Mouse (Mus musculus): ENCODE data around the gene Phf13. TPM values are rescaled to one million over a fixed set of nuclear protein-coding genes. Genes with fewer than 3 reads are reported as not detected.

Gene Phf13
- total RNA-seq, 2 experiments from 2014 or later, result 11.3 to 16.5 TPM

- intact Hi-C loops (cut with DNase I), result loop anchor here (1.0 kb wide), 1 partner anchor 13 kb away; the partner anchor contains the start of gene Klhl21
- DNase-seq (ENCODE audit: low spot score in 2 of 2), result peak in 1 of 2 experiments; percentile 37
Observed at GRCm38 (mm10) chr4:151995371-151996172, 486 bp downstream of the Phf13 start.

- intact Hi-C loops (cut with DNase I), result no loop called here
- no peak for DNase-seq (ENCODE audit: low spot score in 2 of 2)
Observed at GRCm38 (mm10) chr4:151994228-151995171, 1.6 kb downstream of the Phf13 start.

- no peak for DNase-seq (ENCODE audit: low spot score in 2 of 2)
- intact Hi-C loops (cut with DNase I), result no loop called here
Observed at GRCm38 (mm10) chr4:151993035-151993434, 3.0 kb downstream of the Phf13 start.

DNA sequence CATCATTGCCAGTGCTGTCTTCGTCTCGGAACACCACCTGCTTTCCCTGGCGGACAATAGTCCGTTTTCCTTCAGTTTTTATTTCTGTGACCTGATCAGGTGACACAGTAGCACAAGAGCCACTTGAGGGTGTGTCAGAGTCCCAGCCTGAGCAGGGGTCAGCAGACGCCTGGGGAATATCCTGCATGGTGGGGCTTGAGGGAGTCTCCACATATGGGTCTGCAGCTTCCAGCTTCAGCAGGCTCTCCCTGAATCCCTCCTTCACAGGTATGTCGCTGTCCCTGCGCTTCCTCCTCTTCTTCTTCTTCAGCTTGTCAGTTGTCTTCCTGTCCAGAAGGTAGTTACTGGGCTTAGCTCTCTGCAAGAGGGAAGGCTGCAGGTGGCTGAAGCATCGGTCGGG, 4.0 kb downstream of the Phf13 start:
- DNase-seq (ENCODE audit: low spot score in 2 of 2), result no peak
- intact Hi-C loops (cut with DNase I), result no loop called here

DNA sequence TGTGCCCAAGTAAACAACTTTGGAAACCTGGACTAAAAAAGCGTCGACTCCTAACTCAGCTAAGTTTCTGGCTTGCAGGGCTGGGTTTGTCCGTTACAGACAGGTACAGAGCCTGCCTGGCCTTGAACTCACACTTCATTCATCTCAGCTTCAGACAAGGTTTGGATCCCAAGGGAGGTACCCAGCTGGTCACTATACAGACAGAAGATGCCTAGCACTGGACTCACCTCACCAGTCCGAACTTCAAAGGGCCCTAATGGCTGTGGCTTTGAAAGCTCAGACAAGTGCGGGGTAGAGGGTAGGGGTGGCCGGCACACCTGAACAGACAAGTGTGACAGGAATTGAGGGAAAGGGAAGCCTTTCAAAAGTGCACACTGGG, 7.0 kb downstream of the Phf13 start:
- intact Hi-C loops (cut with DNase I), result no loop called here
- DNase-seq (ENCODE audit: low spot score in 2 of 2), result no peak

- intact Hi-C loops (cut with DNase I), result no loop called here
- peak; percentile 82 to 85 for DNase-seq (ENCODE audit: low spot score in 2 of 2)
Observed at GRCm38 (mm10) chr4:151988342-151989109, 7.5 kb downstream of the Phf13 start, which contains the start of gene Thap3. TSS of gene Thap3 (minus strand) at chr4:151988997.

- intact Hi-C loops (cut with DNase I), result no loop called here
- no peak for DNase-seq (ENCODE audit: low spot score in 2 of 2)
Observed at GRCm38 (mm10) chr4:151988014-151988341, 8.1 kb downstream of the Phf13 start.

DNA sequence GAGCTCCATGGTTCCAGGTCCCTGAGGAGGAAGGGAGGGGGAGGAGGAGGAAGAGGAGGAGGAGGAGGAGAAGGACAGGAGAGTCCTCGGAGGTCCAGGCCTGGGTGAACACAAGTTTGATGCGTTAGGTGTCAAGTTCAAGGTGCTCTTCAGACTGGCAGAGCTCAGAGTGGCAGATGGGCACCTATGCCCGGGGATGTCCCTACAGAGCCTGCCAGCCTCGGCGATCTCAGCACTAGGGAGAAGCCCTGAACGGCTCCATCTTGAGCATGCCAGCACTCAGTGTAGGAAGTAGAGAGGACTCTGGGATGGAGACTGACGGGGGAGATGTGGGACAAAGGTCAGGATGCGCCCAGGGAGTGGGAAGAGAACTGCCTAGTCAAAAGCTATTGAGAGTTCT, 9.4 kb downstream of the Phf13 start:
- intact Hi-C loops (cut with DNase I), result no loop called here
- no peak for DNase-seq (ENCODE audit: low spot score in 2 of 2)

DNA sequence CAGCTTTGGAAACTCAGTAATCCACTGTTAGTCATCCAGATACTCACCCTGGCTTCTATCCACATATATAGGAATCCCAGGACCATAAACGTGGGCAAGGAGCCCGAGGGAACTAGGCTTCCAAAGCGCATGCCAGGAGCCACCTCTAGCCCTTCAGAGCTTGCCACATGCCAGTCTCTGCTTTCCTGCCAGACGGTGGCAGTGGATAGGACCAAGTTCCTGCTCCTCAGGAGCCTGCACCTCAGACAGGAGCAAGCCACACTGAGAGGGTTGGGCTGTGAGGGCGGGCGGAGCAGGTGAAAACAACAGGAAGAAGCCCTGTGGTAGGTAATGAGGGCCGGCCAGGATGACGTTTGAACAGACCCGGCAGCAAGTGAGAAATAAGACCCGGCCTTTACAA, 10.2 kb downstream of the Phf13 start:
- intact Hi-C loops (cut with DNase I), result no loop called here
- DNase-seq (ENCODE audit: low spot score in 2 of 2), result no peak

DNA sequence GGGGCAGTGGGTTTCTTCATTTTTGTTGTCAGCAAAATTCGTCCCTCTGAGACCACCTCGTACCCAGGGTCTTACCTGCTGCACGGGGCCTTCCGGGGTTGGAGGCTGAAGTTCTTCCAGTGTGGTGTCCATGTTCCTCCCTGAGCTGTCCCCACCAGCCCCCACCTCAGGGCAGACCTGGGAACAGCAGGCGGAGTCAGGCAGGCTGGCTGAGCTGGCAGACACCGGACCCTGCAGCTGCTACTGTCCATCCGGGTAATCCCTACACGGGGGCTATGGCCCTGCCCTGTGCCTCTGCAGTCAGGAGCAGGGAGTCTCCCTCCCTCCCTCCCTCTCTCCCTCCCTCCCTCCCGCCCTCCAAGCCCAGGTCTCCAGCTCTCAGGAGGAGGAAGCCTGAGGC, 12.5 kb downstream of the Phf13 start:
- DNase-seq (ENCODE audit: low spot score in 2 of 2), result no peak
- intact Hi-C loops (cut with DNase I), result no loop called here

DNA sequence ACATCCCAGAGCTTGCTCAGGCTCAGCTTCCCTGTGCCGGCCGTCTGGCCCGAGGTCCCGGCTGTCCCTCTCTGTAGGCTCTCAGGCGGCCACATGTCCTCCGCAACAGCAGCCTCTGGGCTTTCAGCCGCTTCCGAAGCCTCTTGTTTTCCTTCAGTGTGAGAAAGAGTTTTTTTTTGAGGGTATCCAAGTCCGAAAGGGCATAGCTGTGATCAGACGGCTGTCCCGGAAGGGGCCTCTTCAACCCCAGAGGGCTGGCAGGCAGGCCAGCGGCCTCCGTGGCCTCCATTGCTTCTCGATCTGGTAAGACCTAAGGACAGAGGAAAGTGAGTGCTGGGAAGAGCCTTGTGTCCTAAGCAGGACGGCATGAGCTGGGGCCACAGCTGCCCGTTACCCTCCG, 13.0 kb downstream of the Phf13 start:
- intact Hi-C loops (cut with DNase I), result no loop called here
- no peak for DNase-seq (ENCODE audit: low spot score in 2 of 2)

GRCm38 (mm10) chr4:151981363-151981762, 14.7 kb downstream of the Phf13 start:
- DNase-seq (ENCODE audit: low spot score in 2 of 2), result peak; percentile 77 to 78
- intact Hi-C loops (cut with DNase I), result loop anchor here (2.0 kb wide), 1 partner anchor 49 kb away; no protein-coding TSS in a partner anchor

DNA sequence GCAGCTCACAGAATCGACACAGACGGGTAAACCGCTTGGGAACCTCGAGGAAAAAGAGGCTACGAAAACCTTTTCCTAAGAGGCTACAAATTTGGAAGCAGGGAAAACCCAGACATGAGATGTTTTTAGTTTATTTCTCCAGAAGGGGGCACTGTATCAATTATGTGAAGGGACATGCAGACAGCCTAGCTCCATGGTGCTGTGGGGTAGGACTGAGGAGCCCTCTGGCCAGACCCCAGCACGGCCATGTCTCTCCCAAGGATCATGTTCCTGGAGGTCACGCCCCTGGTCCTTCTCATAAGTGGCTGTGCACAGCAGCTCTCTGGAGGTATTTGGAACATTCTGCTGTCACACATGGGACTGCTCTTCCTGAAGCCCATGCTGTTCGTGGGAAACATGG, 15.4 kb downstream of the Phf13 start:
- intact Hi-C loops (cut with DNase I), result loop anchor here (2.0 kb wide), 1 partner anchor 50 kb away; no protein-coding TSS in a partner anchor
- no peak for DNase-seq (ENCODE audit: low spot score in 2 of 2)

GRCm38 (mm10) chr4:151977748-151978147, 18.3 kb downstream of the Phf13 start:
- intact Hi-C loops (cut with DNase I), result loop anchor here (5.0 kb wide), 1 partner anchor 120 kb away; no protein-coding TSS in a partner anchor

GRCm38 (mm10) chr4:151975441-151975840, 20.6 kb downstream of the Phf13 start:
- DNase-seq (ENCODE audit: low spot score in 2 of 2), result no peak

More at GRCm38 (mm10) chr4:151977748-151978147, 18.3 kb downstream of the Phf13 start:
- peak; percentile 82 to 87 for DNase-seq (ENCODE audit: low spot score in 2 of 2)

DNA sequence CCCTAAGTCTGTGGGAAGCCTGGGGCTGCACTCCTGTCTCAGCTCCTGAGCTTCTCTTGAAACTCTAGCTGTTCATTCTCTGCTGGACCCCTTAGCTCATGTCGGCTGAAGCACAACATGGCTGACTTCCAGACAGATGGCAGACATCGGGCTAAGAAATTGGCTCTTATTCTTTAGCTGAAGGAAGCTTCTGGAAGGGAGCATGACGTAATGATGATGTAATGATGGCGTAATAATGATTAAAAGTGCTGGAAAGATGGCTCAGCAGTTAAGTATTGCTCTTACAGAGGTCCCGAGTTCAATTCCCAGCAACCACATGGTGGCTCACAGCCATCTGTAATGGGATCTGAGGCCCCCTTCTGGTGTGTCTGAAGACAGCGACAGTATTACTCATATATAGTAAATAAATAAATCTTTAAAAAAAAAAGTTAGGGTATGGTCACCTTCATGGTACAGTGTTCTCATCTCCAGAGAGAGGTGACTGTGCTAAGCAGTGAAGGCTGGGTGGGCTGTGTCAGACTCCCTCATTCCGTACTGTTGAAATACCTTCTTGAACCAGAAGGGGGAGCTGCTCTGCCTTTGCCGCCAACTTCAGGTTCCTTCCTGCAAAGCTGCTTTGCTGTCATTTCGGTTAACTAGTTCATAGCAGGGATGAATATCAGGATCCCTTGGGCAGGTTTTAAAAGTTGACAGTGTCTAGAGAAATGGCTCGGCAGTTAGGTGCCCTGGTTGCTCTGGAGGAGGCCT, 23.7 kb downstream of the Phf13 start:
- intact Hi-C loops (cut with DNase I), result no loop called here
- no peak for DNase-seq (ENCODE audit: low spot score in 2 of 2)

More at GRCm38 (mm10) chr4:151975441-151975840, 20.6 kb downstream of the Phf13 start:
- intact Hi-C loops (cut with DNase I), result loop anchor here (5.0 kb wide), 1 partner anchor 122 kb away; no protein-coding TSS in a partner anchor

DNA sequence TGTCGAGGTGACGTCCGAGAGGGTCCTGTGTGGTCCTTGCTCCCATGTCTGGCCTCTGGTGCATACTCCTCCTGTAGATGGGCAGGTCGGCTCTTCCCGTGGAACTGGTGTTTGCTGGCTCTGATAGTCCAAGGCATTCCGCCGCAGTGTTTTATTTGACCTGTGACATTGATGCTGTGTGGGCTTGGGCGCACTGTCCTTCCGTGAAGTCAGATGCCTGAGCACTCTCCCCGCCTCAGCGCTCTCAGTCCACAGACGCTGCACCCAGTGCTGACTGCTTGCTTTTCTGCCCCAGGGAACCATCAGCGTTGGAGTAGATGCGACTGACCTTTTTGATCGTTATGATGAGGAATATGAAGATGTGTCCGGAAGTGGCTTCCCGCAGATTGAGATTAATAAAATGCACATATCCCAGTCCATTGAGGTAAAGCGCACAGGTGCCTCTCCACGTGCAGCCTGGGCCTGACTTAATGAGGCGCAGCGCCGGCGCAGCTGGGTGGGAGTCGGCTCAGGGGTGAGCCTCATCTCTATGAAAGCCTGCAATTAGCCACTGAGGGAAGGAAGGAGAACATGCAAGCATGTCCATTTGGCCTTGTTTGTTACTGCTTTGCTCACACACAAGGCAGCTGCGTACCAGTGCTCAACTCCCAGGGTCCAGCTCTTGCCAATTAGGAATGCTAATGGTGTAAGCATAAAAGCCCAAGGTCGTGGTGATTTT, 27.7 kb downstream of the Phf13 start:
- no peak for DNase-seq (ENCODE audit: low spot score in 2 of 2)
- intact Hi-C loops (cut with DNase I), result no loop called here

GRCm38 (mm10) chr4:151962817-151963216, 33.2 kb downstream of the Phf13 start:
- no peak for DNase-seq (ENCODE audit: low spot score in 2 of 2)
- intact Hi-C loops (cut with DNase I), result no loop called here
